Mouse (Mus musculus): ENCODE results near the gene Ola1. TPM values are rescaled to one million over a fixed set of nuclear protein-coding genes. Genes with fewer than 3 reads are reported as not detected.

The Ola1 gene
- polyA plus RNA-seq, 1 experiment from 2014 or later = 110 TPM

GRCm38 (mm10) chr2:73063911-73064619, 154.7 kb downstream of the Ola1 start:
- Histone ChIP-seq H3K9me3 (ENCODE audit: control insufficient read depth, low read length) (no peaks in the 10 kb centered on the region), H3K9ac (ENCODE audit: low read depth, low read length) (no peak overlapping the region), H3K4me1 (ENCODE audit: control insufficient read depth, insufficient read depth, low read depth, low read length) (no peaks in the 10 kb centered on the region), H3K4me2 (ENCODE audit: low read length) (no peak overlapping the region), H3K36me3 (ENCODE audit: control insufficient read depth, insufficient read depth, low read length) (no peaks in the 10 kb centered on the region), H3K27ac (ENCODE audit: low read depth, low read length) (no peak overlapping the region), H3K4me3 (ENCODE audit: low read length) (no peak overlapping the region), H3K27me3 (replicated peaks; ENCODE audit: control insufficient read depth, insufficient read depth, low read length) (no peaks in the 10 kb centered on the region)
- WGBS = 78% methylated on average over 14 of the region's 14 CpGs
- no peak for ATAC-seq

DNA sequence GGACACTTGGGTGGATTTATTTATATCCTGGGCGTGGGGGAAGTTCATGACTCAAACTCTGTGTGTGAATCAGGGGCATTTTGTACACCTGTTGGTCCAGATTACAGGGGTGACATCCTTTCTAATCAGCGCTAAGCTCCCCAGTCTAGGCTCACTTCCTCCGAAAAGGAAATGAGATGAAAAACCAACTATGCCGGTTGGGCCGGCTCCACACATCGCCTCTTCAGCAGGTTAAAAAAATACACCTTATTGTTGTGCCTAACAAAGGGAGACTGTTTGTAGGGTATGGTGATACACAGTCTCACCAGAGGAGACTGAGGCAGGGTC, 158.5 kb downstream of the Ola1 start:
- H3K9ac ChIP-seq (ENCODE audit: low read depth, low read length) = no peak overlapping the region
- H3K4me2 ChIP-seq (ENCODE audit: low read length) = no peak overlapping the region
- no peak for ATAC-seq
- H3K4me3 ChIP-seq (ENCODE audit: low read length) = no peak overlapping the region
- no peaks in the 10 kb centered on the region for H3K36me3 ChIP-seq (ENCODE audit: control insufficient read depth, insufficient read depth, low read length)
- no peaks in the 10 kb centered on the region for H3K27me3 ChIP-seq (replicated peaks; ENCODE audit: control insufficient read depth, insufficient read depth, low read length)
- 81% methylated on average over 6 of the region's 6 CpGs for WGBS
- no peak overlapping the region for H3K27ac ChIP-seq (ENCODE audit: low read depth, low read length)
- no peaks in the 10 kb centered on the region for H3K9me3 ChIP-seq (ENCODE audit: control insufficient read depth, low read length)
- no peaks in the 10 kb centered on the region for H3K4me1 ChIP-seq (ENCODE audit: control insufficient read depth, insufficient read depth, low read depth, low read length)

GRCm38 (mm10) chr2:73059550-73060258, 159.0 kb downstream of the Ola1 start:
- Histone ChIP-seq H3K4me1 (ENCODE audit: control insufficient read depth, insufficient read depth, low read depth, low read length) (no peaks in the 10 kb centered on the region), H3K4me2 (ENCODE audit: low read length) (no peak overlapping the region), H3K27me3 (replicated peaks; ENCODE audit: control insufficient read depth, insufficient read depth, low read length) (no peaks in the 10 kb centered on the region), H3K4me3 (ENCODE audit: low read length) (no peak overlapping the region), H3K27ac (ENCODE audit: low read depth, low read length) (no peak overlapping the region), H3K36me3 (ENCODE audit: control insufficient read depth, insufficient read depth, low read length) (no peaks in the 10 kb centered on the region), H3K9me3 (ENCODE audit: control insufficient read depth, low read length) (no peaks in the 10 kb centered on the region), H3K9ac (ENCODE audit: low read depth, low read length) (no peak overlapping the region)
- ATAC-seq = no peak
- WGBS = 42% methylated on average over 12 of the region's 12 CpGs

DNA sequence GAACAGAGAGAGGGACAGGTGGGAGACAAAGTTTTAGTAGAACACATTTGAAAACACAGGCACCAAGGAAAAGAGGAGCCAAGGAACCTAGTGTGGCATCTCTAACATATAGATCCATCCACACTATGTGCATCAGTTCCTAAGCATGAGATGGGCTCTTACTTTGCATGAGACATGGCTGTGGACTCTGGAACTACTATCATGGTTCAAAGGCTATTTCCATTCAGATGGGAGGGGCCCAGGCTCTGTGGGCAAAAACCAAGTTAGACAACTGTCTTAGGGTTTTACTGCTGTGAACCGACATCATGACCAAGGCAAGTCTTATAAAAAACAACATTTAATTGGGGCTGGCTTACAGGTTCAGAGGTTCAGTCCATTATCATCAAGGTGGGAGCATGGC, 160.4 kb downstream of the Ola1 start:
- Histone ChIP-seq H3K9ac (ENCODE audit: low read depth, low read length) (no peak overlapping the region), H3K36me3 (ENCODE audit: control insufficient read depth, insufficient read depth, low read length) (no peaks in the 10 kb centered on the region), H3K4me2 (ENCODE audit: low read length) (no peak overlapping the region), H3K27ac (ENCODE audit: low read depth, low read length) (no peak overlapping the region), H3K4me1 (ENCODE audit: control insufficient read depth, insufficient read depth, low read depth, low read length) (no peaks in the 10 kb centered on the region), H3K9me3 (ENCODE audit: control insufficient read depth, low read length) (no peaks in the 10 kb centered on the region), H3K27me3 (replicated peaks; ENCODE audit: control insufficient read depth, insufficient read depth, low read length) (no peaks in the 10 kb centered on the region), H3K4me3 (ENCODE audit: low read length) (no peak overlapping the region)
- WGBS = 95% methylated on average over 1 of the region's 1 CpGs
- no peak for ATAC-seq

GRCm38 (mm10) chr2:73057589-73057988, 161.1 kb downstream of the Ola1 start:
- no peaks in the 10 kb centered on the region for H3K4me1 ChIP-seq (ENCODE audit: control insufficient read depth, insufficient read depth, low read depth, low read length)
- WGBS = 97% methylated on average over 2 of the region's 2 CpGs

DNA sequence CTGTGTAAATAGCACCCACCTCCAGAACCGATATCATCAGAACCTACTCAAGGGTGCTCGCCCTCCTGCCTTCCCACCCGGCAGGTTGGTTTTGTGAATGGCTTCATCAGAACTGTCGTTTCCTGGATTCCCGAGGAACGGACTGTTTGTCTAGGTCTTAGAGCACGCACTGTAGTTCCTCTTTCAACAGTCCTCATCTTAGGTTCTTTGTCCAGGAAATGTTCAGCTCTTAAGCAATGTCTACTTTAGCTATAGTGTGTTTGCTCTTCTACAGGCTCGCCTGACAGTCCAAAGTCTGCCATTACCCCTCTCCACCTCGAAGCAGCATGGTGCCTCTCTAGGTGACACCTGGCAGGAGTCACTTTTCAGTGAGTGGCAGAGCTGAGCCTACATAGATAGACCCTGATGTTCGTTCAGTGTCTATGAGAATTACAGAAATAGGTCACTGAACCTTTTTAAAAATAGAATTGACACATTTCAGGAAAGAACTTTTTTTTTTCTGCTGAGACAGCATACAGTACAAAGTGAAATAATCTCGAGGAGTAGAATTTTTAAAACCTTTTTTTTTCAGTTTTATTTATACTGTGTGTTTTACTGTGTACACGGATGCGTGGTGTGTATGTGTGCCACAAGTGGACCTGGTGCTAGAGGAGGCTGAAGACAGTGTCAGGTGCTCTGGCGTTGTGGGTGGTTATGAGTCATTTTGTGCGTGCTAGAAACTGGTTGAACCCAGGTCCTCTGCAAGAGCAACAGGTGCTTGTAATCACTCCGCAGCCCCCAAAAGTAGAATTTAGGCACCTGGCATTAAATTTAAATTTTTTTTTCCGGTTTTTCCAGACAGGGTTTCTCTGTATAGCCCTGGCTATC, 162.4 kb downstream of the Ola1 start:
- no peak for ATAC-seq
- no peak overlapping the region for H3K27ac ChIP-seq (ENCODE audit: low read depth, low read length)
- no peaks in the 10 kb centered on the region for H3K36me3 ChIP-seq (ENCODE audit: control insufficient read depth, insufficient read depth, low read length)
- 86% methylated on average over 17 of the region's 17 CpGs for WGBS
- no peak overlapping the region for H3K9ac ChIP-seq (ENCODE audit: low read depth, low read length)
- no peaks in the 10 kb centered on the region; the same call in 1 of the 2 replicates for H3K9me3 ChIP-seq (ENCODE audit: control insufficient read depth, low read length)
- no peaks in the 10 kb centered on the region for H3K4me1 ChIP-seq (ENCODE audit: control insufficient read depth, insufficient read depth, low read depth, low read length)
- no peak overlapping the region for H3K4me3 ChIP-seq (ENCODE audit: low read length)
- H3K4me2 ChIP-seq (ENCODE audit: low read length) = no peak overlapping the region
- no peaks in the 10 kb centered on the region for H3K27me3 ChIP-seq (replicated peaks; ENCODE audit: control insufficient read depth, insufficient read depth, low read length)

More at GRCm38 (mm10) chr2:73057589-73057988, 161.1 kb downstream of the Ola1 start:
- H3K27me3 ChIP-seq (replicated peaks; ENCODE audit: control insufficient read depth, insufficient read depth, low read length) = no peaks in the 10 kb centered on the region
- no peak overlapping the region for H3K4me2 ChIP-seq (ENCODE audit: low read length)
- no peak overlapping the region for H3K4me3 ChIP-seq (ENCODE audit: low read length)
- no peak for ATAC-seq
- no peak overlapping the region for H3K9ac ChIP-seq (ENCODE audit: low read depth, low read length)
- H3K9me3 ChIP-seq (ENCODE audit: control insufficient read depth, low read length) = no peaks in the 10 kb centered on the region; the same call in 1 of the 2 replicates
- H3K36me3 ChIP-seq (ENCODE audit: control insufficient read depth, insufficient read depth, low read length) = no peaks in the 10 kb centered on the region
- H3K27ac ChIP-seq (ENCODE audit: low read depth, low read length) = no peak overlapping the region

- Histone ChIP-seq H3K4me3 (ENCODE audit: low read length) (no peak overlapping the region), H3K36me3 (ENCODE audit: control insufficient read depth, insufficient read depth, low read length) (no peaks in the 10 kb centered on the region), H3K27ac (ENCODE audit: low read depth, low read length) (no peak overlapping the region), H3K27me3 (replicated peaks; ENCODE audit: control insufficient read depth, insufficient read depth, low read length) (no peaks in the 10 kb centered on the region), H3K9ac (ENCODE audit: low read depth, low read length) (no peak overlapping the region), H3K4me1 (ENCODE audit: control insufficient read depth, insufficient read depth, low read depth, low read length) (no peaks in the 10 kb centered on the region), H3K9me3 (ENCODE audit: control insufficient read depth, low read length) (no peaks in the 10 kb centered on the region; the same call in 1 of the 2 replicates), H3K4me2 (ENCODE audit: low read length) (no peak overlapping the region)
- ATAC-seq = no peak
- WGBS = 92% methylated on average over 9 of the region's 9 CpGs
These were observed 164.8 kb downstream of the Ola1 start for GRCm38 (mm10) chr2:73053791-73054490.

- no peak overlapping the region for H3K4me3 ChIP-seq (ENCODE audit: low read length)
- H3K4me2 ChIP-seq (ENCODE audit: low read length) = no peak overlapping the region
- peaks cover 3% of the 10 kb centered on the region; the same call in 1 of the 2 replicates for H3K4me1 ChIP-seq (ENCODE audit: control insufficient read depth, insufficient read depth, low read depth, low read length)
- H3K9me3 ChIP-seq (ENCODE audit: control insufficient read depth, low read length) = no peaks in the 10 kb centered on the region; the same call in 1 of the 2 replicates
- H3K36me3 ChIP-seq (ENCODE audit: control insufficient read depth, insufficient read depth, low read length) = no peaks in the 10 kb centered on the region
- 94% methylated on average over 8 of the region's 8 CpGs for WGBS
- H3K27me3 ChIP-seq (replicated peaks; ENCODE audit: control insufficient read depth, insufficient read depth, low read length) = no peaks in the 10 kb centered on the region
- H3K27ac ChIP-seq (ENCODE audit: low read depth, low read length) = no peak overlapping the region
- no peak overlapping the region for H3K9ac ChIP-seq (ENCODE audit: low read depth, low read length)
- ATAC-seq = no peak
These were observed 168.3 kb downstream of the Ola1 start for GRCm38 (mm10) chr2:73050401-73050800.
